Mouse (Mus musculus) induced T-regulatory cell, adult 2 months (primary cell): ENCODE data around the gene Rarb.

Experiments
- DNase-seq: peaks from one replicate; pipeline ENCODE4 v3.0.0-alpha.2; 2012; ENCODE audit warnings: low read depth

Rarb gene

GRCm38 (mm10) chr14:16528631-16529030 is 290.3 kb downstream of the Rarb start:
- no peak for DNase-seq

GRCm38 (mm10) chr14:16526120-16526519 is 292.8 kb downstream of the Rarb start:
- DNase-seq = no peak

GRCm38 (mm10) chr14:16525137-16525924 is 293.6 kb downstream of the Rarb start:
- no peak for DNase-seq

- no peak for DNase-seq
Observed at GRCm38 (mm10) chr14:16522852-16523251, 296.1 kb downstream of the Rarb start.

GRCm38 (mm10) chr14:16519588-16520167 is 299.3 kb downstream of the Rarb start:
- DNase-seq = no peak

GRCm38 (mm10) chr14:16517958-16518357 is 301.0 kb downstream of the Rarb start:
- no peak for DNase-seq

GRCm38 (mm10) chr14:16515731-16516130 is 303.2 kb downstream of the Rarb start:
- no peak for DNase-seq

- DNase-seq = no peak
Observed at GRCm38 (mm10) chr14:16510574-16510973, 308.4 kb downstream of the Rarb start.

- no peak for DNase-seq
Observed at GRCm38 (mm10) chr14:16509825-16510224, 309.1 kb downstream of the Rarb start.

GRCm38 (mm10) chr14:16508760-16509159 is 310.2 kb downstream of the Rarb start:
- DNase-seq = no peak

- DNase-seq = no peak
Observed at GRCm38 (mm10) chr14:16497226-16497661, 321.7 kb downstream of the Rarb start.

- DNase-seq = no peak
Observed at GRCm38 (mm10) chr14:16483656-16484380, 335.1 kb downstream of the Rarb start.

- no peak for DNase-seq
Observed at GRCm38 (mm10) chr14:16480621-16481020, 338.3 kb downstream of the Rarb start.

- no peak for DNase-seq
Observed at GRCm38 (mm10) chr14:16479521-16479920, 339.4 kb downstream of the Rarb start.

GRCm38 (mm10) chr14:16478606-16479323 is 340.2 kb downstream of the Rarb start:
- no peak for DNase-seq

- no peak for DNase-seq
Observed at GRCm38 (mm10) chr14:16448269-16448987, 370.5 kb downstream of the Rarb start.

- peak; percentile 47 for DNase-seq
Observed at GRCm38 (mm10) chr14:16447587-16447986, 371.4 kb downstream of the Rarb start.

GRCm38 (mm10) chr14:16444859-16445258 is 374.1 kb downstream of the Rarb start:
- no peak for DNase-seq

- DNase-seq = no peak
Observed at GRCm38 (mm10) chr14:16439385-16440126, 379.4 kb downstream of the Rarb start.

- no peak for DNase-seq
Observed at GRCm38 (mm10) chr14:16437386-16437785, 381.6 kb downstream of the Rarb start.
